Mouse (Mus musculus): ENCODE results near the gene Cdc42bpa.

Cdc42bpa gene

DNA sequence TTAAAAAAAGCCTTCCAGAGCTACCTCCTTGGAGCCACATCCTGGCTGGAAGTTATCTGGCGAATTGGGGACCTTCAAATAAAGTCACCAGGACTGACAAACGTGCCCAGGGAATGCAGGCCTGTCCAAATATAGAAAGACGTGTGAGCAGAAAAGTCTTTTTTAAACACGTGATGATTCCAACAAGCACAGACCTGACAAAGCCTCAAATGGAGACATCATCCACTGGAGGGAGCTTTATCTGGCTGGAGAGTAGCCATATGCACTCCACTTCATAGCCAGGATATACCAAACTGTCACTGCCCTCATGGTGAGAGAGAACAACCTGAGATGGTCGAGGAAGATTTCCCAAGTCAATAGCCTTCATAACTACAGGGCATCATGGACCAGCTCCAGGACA is 225.6 kb downstream of the Cdc42bpa start:
- DNase-seq (ENCODE audit: extremely low spot score, low read depth, low spot score) = no peak

DNA sequence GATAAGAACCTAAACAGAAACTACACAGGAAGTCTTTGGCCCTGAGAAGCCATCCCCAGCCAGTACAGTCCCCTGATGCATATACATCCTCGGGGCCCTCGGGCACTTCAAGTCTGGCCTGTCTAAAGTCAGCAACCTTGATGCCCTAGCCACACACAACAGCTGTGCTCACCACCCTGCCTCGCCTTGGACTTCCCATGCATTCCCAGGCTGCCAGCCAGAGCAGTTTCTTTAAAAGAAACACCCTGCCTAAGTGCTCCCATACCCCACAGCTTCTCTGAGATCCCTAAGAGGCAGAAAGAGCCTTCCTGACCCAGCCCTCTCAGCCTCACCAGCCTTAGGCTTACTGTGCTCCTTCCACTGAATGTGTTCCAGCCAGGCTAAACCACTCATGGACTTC is 226.1 kb downstream of the Cdc42bpa start:
- DNase-seq (ENCODE audit: extremely low spot score, low read depth, low spot score) = no peak

- no peak for DNase-seq (ENCODE audit: extremely low spot score, low read depth, low spot score)
Observed at GRCm38 (mm10) chr1:180188951-180189350, 228.7 kb downstream of the Cdc42bpa start.

GRCm38 (mm10) chr1:180191112-180191511 is 230.8 kb downstream of the Cdc42bpa start:
- DNase-seq (ENCODE audit: extremely low spot score, low read depth, low spot score) = no peak

- DNase-seq (ENCODE audit: extremely low spot score, low read depth, low spot score) = no peak
Observed at GRCm38 (mm10) chr1:180191651-180192220, 231.5 kb downstream of the Cdc42bpa start.

- DNase-seq (ENCODE audit: extremely low spot score, low read depth, low spot score) = no peak
Observed at GRCm38 (mm10) chr1:180192866-180193265, 232.6 kb downstream of the Cdc42bpa start.

DNA sequence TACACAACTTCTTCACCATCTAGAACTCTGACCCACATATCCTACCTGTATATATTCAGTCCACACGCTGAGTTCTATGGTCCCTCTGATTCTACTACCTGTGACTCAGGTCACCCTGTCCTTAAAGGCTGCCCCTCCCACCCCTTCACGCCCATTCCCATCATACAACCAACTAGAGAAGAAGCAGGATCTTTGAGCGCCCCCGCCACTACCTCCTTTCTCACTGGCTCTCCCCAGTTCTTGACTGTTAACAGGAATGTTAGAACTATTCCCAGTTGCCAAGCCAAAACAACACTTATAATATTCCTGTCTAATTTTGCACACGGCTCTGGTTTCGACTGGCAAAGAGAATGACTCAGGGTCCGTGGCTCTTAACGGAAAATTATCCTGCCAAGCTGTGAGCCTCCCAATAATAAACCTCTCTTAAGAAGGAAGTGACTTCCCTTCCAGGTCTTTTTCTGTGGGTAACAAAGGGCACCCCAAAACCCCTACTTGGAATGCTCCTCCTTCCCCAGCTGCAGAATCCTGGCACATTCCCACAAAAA is 233.2 kb downstream of the Cdc42bpa start:
- DNase-seq (ENCODE audit: extremely low spot score, low read depth, low spot score) = no peak

DNA sequence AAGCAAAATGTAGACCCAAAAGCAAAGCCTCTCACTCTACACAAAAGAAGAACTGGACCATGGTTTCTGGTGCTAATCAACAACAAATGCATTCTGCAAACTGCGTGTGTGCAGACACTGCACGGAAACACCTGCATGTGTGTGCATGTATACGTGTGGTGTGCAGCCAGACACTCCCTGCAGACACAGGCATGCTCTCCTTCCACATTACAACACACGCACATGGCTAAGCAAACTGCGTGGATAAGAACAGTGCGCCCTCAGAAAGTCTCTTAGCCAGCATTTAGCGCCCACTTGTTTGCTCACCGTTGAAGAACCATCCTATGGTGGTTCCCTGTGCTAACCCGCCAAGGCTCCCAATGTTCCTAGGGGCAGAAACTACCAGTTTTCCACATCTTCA is 233.8 kb downstream of the Cdc42bpa start:
- no peak for DNase-seq (ENCODE audit: extremely low spot score, low read depth, low spot score)

- no peak for DNase-seq (ENCODE audit: extremely low spot score, low read depth, low spot score)
Observed at GRCm38 (mm10) chr1:180194781-180195471, 234.7 kb downstream of the Cdc42bpa start.

- DNase-seq (ENCODE audit: extremely low spot score, low read depth, low spot score) = peak; percentile 82
Observed at GRCm38 (mm10) chr1:180195703-180196381, 235.6 kb downstream of the Cdc42bpa start.

- no peak for DNase-seq (ENCODE audit: extremely low spot score, low read depth, low spot score)
Observed at GRCm38 (mm10) chr1:180196508-180196907, 236.2 kb downstream of the Cdc42bpa start.

DNA sequence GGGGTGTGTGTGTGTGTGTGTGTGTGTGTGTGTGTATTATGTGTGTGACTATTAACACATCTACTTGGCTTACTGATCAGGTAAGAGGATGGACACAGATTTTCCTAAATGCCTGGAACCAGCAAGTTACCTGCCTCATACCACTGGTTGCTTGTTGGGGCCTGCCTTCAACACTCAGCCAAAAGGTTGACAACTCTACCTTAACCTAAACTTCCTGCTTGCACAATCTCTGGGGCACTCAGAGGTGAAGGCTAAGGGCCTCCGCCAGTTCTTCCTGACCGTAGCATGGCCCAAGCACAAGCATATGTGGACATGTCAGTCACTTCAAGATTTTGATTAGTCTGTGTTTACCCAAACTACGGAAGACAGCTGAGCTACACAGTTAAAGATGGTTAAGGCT is 237.7 kb downstream of the Cdc42bpa start:
- no peak for DNase-seq (ENCODE audit: extremely low spot score, low read depth, low spot score)

- DNase-seq (ENCODE audit: extremely low spot score, low read depth, low spot score) = no peak
Observed at GRCm38 (mm10) chr1:180198959-180199714, 238.9 kb downstream of the Cdc42bpa start, which contains the start of gene Coq8a. TSS of gene Coq8a (minus strand) at chr1:180199602.

DNA sequence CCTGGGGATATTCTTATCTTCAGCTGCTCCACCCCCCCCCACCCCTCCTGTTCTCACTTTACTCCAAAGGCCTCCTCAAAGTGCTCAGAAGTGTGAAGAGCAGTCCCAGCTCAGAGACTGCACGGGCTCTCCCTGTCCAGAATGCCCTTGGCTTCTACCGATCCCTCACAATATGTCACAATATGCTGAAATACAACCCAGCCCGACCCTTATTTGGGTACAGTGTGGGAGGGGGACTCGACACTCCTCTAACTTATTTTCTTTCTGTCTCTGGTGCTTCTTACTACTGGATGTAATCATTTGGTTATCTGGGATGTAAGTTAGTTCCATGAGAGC is 239.4 kb downstream of the Cdc42bpa start:
- DNase-seq (ENCODE audit: extremely low spot score, low read depth, low spot score) = no peak

DNA sequence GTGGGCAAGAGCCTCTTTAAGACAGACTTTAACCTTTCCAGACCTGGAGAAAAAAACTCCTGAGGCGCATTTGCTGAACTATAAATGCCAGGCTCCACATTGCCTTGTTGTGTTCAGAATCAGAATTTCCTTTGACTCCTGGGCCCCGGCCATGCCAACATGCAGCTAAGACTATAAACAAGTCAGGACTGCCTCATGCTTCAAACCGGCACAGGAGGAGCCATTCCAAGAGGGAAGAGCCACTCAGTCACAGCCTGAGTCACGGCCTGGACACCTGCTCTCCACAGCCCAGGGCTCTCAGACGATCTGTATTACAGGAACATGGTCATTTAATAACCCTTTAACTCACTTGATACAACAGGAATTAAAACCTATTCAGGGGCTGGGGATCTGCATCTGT is 240.4 kb downstream of the Cdc42bpa start:
- DNase-seq (ENCODE audit: extremely low spot score, low read depth, low spot score) = no peak

GRCm38 (mm10) chr1:180208370-180208769 is 248.1 kb downstream of the Cdc42bpa start:
- DNase-seq (ENCODE audit: extremely low spot score, low read depth, low spot score) = no peak

DNA sequence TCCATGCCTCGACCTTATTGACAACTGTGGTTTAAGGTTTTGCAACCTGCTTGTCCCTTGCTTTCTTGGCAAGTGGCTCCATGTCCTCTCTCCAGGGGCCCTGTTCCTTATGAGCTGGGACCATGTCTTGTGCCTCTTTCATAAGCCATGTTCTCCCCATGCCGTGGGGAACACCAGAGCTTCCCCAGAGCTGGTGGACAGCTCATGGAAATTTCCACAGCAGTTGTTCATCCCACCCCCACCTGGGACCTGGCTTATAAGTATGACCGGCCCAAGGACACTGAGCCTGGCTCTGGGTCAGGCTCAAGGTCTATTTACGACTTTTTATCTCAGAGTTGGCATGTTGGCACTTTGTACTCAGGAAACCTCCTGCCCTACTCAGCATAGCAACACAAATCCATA is 249.8 kb downstream of the Cdc42bpa start:
- DNase-seq (ENCODE audit: extremely low spot score, low read depth, low spot score) = no peak

GRCm38 (mm10) chr1:180210781-180211271 is 250.6 kb downstream of the Cdc42bpa start:
- DNase-seq (ENCODE audit: extremely low spot score, low read depth, low spot score) = no peak

- no peak for DNase-seq (ENCODE audit: extremely low spot score, low read depth, low spot score)
Observed at GRCm38 (mm10) chr1:180212911-180213310, 252.6 kb downstream of the Cdc42bpa start.

GRCm38 (mm10) chr1:180215044-180215443 is 254.8 kb downstream of the Cdc42bpa start:
- no peak for DNase-seq (ENCODE audit: extremely low spot score, low read depth, low spot score)

All from hindlimb bud, embryonic 11.5 days (tissue).